Mouse (Mus musculus) erythroblast, embryonic 14.5 days (primary cell): ENCODE data around the gene 4930524J08Rik.

Experiments used
- GATA1 ChIP-seq: IDR thresholded peaks from 2 replicates; pipeline ENCODE4 v1.6.1; 2012; ENCODE audit warnings: low read length, inconsistent platforms, mixed read lengths
- TAL1 ChIP-seq: IDR thresholded peaks from 3 replicates; pipeline ENCODE4 v1.6.1; 2012; ENCODE audit warnings: low read length, inconsistent platforms, mixed read lengths

GRCm38 (mm10) chr5:99953883-99954282 is 25.0 kb upstream of the 4930524J08Rik start:
- TF ChIP-seq TAL1 (no peak), GATA1 (no peak)
